Mouse (Mus musculus) testis, adult 2 months (tissue): ENCODE results near the gene Olfr353.

Source experiments
- CTCF ChIP-seq: fragments of 200-500 bp; IDR thresholded peaks from 2 replicates; pipeline ENCODE4 v1.5.1; 2012; ENCODE audit warnings: low read depth, mild to moderate bottlenecking, inconsistent platforms, low read length, moderate library complexity; ENCODE audit not compliant: control insufficient read depth, insufficient read depth, insufficient replicate concordance
- POLR2A ChIP-seq: fragments of 200-500 bp; IDR thresholded peaks from 2 replicates; pipeline ENCODE4 v1.6.1; 2012; ENCODE audit warnings: low read depth, mild to moderate bottlenecking, inconsistent platforms, low read length, moderate library complexity; ENCODE audit not compliant: control insufficient read depth

GRCm38 (mm10) chr2:36928797-36929196, 36.1 kb upstream of the Olfr353 start, which contains the start of gene Olfr355:
- no peak for TF ChIP-seq POLR2A
- TF ChIP-seq CTCF, result no peak
